Mouse (Mus musculus) thymus, adult 2 months (tissue): ENCODE data around the gene Gclc.

Experiments used
- CTCF ChIP-seq: fragments of 200-500 bp; IDR thresholded peaks from 2 replicates; pipeline ENCODE4 v1.5.1; 2012; ENCODE audit warnings: mild to moderate bottlenecking, control low read depth, low read length, moderate library complexity, borderline replicate concordance; ENCODE audit not compliant: control insufficient read depth, poor library complexity, insufficient read depth; ENCODE audit errors: extremely low read depth
- POLR2A ChIP-seq: fragments of 200-500 bp; IDR thresholded peaks from 2 replicates; pipeline ENCODE4 v1.6.1; 2012; ENCODE audit warnings: mild to moderate bottlenecking, low read length, control low read depth, moderate library complexity; ENCODE audit not compliant: control insufficient read depth, poor library complexity, insufficient read depth; ENCODE audit errors: extremely low read depth

DNA sequence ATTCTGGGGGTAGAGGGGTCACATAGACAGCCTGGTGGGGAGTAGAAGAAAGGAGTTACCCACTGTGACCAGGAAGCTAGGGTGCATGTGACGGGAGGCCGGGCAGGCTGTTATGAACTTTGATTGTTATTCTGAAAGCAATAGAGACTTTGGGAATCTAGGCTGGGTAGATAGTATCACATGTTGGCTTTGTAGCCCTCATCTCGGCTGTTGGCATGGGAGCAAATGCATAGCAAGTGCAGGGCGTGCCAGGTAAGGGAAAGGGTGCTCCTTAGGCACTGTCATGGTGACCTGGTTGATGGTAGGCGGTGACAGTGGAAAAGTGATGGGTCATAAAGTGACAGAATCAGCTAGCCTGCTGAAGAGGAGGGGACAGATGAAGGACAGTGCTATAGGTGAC, 23.3 kb downstream of the Gclc start:
- no peak for TF ChIP-seq CTCF
- TF ChIP-seq POLR2A = no peak
